Mouse (Mus musculus): Measurements from ENCODE around the gene Gm49336. TPM values are rescaled to one million over a fixed set of nuclear protein-coding genes. Genes with fewer than 3 reads are reported as not detected.

The Gm49336 gene
- 10 to 100 TPM; 44.8 to 48.8 TPM for total RNA-seq (2021)
- long read RNA-seq, experiment 1, transcript Gm49336-201 (15 exons, 3,913 nt): major isoform, 7 of 11 reads
- long read RNA-seq, experiment 1, partial matches to known transcripts: 0 of 11 reads
- long read RNA-seq, experiment 1, other reads (novel, unspliced or antisense): 3 of 11 reads
- long read RNA-seq, experiment 2, transcript Gm49336-201 (15 exons, 3,913 nt): major isoform, 25 of 35 reads
- long read RNA-seq, experiment 2, partial matches to known transcripts: 0 of 35 reads
- long read RNA-seq, experiment 2, other reads (novel, unspliced or antisense): 10 of 35 reads

DNA sequence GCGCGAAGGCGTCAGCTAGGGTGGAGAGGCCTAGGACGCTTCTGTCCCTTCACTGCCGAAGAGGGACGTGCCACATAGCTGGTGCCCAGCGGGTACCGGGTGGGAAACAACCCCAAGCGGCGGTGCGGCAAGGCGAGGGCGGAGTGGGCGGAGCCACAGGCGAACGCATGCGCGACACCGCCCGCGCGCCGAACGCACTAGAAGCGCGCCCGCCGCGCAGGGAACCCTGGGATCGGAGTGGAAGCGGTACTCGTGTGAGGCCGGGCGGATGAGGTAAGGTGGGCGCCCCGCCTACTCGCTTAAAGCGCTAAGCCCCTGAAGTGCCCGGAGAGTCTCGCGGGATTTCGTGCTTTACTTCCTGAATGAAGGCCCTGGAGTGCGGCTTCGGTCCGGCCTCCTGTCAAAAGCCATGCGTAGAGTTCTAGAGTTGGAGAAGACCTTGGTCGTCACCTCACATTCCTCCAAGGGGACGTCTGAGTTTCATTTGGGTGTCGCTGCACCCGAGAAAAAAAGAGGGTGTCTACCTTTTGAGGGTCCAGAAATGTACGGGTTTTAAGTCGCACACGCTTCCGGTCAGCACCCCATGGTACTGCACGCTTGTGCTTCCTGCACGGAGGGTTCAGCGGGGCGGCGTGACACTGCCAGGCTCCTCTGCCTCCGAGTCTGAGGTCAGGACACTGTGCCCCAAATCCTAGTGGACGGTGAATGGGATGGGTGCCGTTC lies at the start of gene Gm49336, which contains the start of gene Nupl1:
Gene Gm49336, minus strand, starts transcription at position 227 of the 723 bp plus-strand sequence.
Gene Nupl1, minus strand, starts transcription at position 151 of the 723 bp plus-strand sequence.
- DNase-seq (ENCODE audit: low spot score in 2 of 2): peak; percentile 89 to 94

DNA sequence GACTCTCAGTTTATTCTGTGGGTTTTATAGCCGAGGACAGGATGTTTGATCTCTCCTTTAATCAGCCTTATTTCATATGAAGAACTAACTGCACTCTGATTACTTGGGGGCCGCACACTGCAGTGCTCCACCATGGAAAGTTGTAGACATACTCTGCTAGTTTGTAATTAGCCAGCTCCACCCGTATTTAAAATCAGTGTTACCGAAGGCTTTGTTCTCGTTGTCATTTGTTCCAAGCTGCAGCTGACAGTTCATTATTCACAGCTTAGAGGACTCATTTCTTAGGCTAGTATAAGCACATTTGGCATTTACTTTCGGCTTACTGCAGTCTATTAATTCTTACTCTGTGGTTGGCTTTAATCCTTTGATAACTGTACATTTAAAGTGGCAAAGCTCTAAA lies 49.7 kb upstream of the Gm49336 start:
- no peak for DNase-seq (ENCODE audit: low spot score in 2 of 2)

DNA sequence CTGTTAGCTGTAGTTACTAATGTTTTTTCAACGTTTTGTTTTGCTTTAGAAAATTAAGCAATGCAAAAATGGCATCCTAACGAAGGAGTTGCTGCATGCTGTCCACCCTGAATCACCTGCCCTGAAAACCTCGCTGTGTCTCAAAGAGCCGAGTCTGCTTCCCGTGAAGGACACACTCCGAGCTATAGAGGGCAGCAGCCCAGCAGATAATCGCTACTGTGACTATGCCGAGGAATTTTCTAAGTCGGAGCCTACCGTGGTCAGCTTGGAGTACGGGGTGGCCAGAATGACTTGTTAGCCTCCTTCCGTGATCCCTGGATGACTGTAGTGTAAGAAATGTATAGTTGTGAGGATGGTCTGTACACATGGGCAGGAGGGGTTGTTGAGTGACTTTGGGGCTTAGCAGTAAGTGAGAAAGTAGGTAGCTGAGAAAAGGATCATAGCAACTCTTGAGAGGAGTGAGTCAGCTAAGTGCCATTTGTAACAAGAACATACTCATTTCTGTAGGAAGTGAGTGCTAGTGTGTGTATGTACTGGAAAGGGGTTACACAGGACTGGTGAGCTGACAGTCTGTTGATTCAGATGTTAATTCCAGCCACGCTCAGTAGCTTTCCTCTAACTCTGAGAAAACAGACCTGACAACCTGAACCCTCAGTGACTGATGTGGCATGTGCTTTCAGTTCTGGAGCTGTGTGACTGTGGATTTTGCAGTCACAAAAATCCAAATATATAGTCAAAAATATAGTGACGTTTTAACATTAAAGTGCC lies 49.1 kb upstream of the Gm49336 start:
- DNase-seq (ENCODE audit: low spot score in 2 of 2): no peak

DNA sequence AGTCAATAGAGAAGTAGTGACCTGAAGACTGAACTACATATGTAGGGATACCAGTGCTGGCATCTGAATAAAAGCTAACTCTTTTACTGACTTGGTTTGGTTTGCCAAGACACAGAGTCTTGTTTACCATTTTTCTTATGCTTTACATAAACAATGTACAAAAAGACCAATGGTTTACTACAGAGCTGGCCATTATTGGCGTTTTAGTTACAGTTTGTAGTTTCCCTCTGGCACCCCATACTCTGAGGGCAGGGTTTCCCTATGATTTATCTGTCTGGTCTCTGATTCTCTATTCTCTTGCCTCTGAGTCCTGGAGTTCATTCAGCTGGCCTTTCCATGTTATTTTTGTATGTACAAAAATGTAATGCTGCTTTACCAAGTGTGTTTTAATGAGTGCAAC lies 44.2 kb upstream of the Gm49336 start:
- DNase-seq (ENCODE audit: low spot score in 2 of 2): no peak

DNA sequence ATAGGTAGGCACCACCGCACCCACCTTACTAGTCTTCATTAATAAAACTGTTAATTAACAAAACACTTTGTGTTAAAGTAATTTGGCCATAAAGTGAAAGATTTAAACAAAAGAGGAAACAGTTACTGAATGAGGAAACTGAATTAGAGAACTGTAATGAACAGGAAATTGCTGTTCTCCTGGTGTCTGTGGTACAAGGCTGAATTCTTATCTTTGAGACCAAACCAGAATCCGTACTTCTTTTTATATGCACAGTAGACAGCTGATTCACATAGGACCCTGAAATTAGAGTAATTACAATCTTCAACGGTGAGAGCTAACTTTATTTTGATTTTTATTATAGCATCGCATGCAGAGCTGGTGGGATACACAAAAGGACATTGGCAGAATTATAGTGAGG lies 39.1 kb upstream of the Gm49336 start:
- DNase-seq (ENCODE audit: low spot score in 2 of 2): no peak

DNA sequence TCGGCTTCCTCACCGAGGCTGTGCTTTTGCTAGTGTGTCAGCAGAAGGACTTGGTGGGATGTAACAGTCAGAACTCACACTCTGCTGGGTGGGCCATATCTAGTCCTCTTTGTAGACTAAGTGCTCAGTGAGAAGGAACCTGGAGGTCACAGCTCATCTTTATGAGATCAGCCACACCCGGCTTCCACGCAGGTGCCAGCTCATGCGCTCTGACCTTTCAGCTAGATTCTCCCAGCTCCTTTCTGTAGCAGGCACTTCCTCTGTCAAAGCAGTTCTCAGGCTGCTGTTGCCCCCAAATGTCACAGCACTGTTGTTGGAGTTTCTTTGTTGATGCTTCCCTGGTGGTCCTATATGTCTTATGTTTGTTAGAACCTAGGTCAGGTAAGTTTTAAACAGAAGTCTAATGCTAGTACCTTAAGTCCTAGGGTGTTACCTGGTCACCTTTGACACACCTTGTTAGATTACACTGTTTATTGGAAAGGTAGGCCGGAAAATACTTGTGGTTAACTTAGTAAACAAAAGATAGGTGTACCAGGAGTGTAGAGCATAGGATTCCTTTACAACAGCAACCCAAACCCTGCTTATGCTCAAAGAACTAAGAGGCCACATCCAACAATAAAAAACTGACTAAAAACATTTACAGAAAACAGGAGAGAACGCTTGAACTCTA lies 35.0 kb upstream of the Gm49336 start:
- no peak for DNase-seq (ENCODE audit: low spot score in 2 of 2)

DNA sequence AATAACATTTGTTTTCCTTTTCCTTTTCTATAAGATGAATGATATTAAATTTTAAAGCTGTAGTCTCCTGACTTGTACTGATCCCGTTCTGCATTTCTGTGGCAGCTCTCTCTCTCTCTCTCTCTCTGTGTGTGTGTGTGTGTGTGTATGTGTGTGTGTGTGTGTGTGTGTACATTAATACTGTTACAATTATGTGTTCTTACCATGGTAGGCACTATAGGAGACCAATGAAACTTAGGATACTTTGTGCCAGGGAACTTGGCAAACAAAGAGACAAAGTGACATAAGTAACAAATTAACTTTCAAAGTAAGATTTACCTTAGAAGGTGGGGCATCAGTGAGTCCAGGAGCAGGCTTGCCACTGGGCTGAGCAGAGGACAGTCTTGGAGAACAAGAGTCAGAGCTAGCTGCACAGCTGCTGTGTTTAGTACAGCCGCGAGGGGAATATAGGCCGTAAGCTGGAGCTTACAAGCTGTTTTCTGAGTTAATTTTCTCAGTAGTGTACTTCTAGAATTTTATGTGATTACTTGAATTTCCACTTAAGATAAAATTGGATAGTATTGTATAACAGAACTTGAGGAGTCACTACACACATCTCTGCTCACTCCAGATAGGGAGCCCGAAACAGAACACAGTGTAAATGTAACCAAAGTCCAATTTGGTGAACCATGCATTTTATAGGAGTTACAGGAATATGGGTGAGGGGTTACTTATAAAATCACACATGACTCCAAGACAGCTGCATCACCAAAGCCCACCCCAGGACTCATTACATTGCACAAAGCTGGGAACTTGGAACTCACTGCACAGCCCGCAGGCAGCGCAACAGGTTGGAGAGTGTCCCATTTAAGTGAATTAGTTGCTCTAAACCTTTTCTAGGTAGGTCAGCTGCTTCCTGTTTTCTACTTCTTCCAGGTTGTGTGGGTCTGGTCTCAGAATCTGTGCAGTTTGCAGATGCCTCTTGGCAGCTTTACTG lies 24.3 kb upstream of the Gm49336 start:
- DNase-seq (ENCODE audit: low spot score in 2 of 2): no peak

DNA sequence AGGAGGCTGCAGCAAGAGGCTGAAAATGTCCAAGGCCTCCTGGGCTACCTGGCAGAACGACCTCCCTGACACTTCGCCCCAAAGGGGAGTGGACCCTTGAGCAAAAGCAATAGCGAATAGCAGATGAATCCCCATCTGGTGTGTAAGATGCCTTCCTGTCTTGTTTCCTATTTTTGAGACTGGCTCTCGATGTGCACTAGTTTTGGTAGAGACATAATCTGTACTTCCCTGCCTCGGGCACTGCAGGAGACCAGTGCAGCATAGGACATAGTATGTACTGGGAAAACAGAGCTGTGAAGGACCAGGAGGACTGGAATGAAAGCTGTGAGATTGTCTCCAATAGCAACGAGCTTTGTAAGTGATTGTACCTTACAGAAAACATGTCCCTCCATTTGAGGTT lies 22.0 kb upstream of the Gm49336 start:
- no peak for DNase-seq (ENCODE audit: low spot score in 2 of 2)

DNA sequence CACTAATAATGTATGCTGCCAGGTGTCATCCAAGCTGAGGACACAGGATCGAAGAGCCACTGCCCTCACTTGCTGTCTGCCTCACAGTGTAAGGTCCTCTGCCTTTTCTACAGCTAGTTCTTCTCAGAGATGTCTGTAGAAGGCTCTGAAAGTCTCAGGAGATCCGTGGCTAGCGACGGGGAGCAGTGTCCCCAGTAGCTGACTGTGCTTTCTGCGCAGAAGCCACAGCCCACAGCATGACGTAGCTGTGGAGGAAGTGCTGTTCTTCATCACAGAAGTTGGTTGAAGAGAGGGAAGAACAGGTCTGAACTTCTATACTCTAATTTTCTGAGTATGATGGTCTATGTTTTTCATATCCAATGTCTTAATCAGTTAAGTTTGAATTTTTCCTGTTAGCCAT lies 18.0 kb upstream of the Gm49336 start:
- DNase-seq (ENCODE audit: low spot score in 2 of 2): no peak

DNA sequence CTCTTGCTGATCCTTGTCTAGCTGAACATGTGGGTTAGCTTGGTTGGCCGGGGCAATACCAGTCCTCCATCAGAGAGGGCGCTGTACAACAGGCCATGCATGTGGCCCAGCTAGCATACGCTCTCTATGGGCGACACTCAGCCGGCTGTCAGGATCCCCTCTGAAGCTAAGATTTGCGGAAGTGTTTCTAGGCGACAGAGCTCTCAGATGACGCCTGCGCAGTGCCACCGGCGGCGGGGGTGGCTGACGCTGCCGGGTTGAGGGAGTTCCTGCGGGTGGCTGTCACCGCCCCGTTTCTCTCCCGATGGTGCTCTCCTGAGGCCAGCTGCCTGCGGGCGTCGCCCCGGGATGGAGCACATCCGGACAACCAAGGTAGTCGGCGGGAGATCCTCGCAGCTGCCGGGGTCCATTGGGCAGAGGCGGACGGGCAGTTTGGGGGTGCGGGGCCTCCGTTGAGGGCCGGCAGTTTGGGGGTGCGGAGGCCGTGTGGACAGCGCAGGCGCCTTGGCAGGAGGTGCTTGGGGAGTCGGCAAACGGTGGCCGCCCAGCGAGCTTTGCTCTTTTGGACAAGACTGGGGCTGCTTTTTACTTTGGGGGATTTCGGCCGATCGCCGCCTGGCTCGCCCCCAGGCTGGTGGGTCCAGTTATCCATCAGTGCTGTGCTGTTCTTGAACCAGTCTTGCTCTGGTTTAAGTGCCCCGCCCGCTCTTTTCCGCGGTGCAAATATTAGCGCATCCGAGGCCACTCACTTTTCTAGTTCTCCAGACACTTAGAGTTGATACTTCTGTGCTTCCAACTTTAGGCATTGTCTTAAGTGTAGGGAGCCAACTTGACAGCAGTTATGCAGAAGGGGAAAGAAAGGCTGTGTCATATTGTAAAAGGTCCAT lies 13.9 kb upstream of the Gm49336 start, which contains the start of gene Mtmr6:
Gene Mtmr6, plus strand, starts transcription at position 239 of the 887 bp plus-strand sequence.
- DNase-seq (ENCODE audit: low spot score in 2 of 2): peak; percentile 69 to 85

DNA sequence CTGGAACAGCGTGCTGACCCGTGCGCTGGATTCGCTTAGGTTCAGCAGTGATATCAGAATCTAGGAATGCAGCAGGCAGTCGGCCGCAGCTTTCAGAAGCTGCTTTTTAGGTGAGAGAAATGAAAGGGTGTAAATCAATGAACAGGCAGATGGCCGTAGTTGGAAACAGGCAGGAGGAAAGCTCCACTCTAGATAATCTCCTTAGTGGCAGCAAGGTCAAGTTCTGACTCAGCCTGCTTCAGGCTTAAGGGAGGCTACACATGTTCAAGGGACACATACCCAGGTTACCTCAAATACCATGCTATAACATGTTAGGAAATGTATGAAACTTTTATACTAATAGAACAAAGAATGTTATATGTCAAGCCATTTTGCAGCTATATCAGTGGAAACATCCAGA lies 11.0 kb upstream of the Gm49336 start:
- DNase-seq (ENCODE audit: low spot score in 2 of 2): no peak

DNA sequence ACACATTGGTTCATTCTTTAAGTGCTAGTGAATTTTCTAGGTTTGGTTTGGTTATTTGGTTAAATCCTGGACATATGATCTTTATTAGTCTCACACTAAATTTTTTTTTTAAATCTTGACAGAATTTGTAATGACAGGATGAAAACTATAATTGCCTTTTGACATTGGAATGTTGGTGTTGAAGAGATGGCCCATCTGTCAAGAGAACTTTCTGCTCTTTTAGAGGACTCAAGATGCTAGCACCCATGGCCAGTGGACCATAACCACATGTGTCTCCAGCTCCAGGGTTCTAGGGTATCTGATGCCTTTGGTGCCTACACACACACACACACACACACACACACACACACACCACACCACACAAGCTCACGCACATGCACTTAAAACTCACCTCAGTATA lies 6.5 kb upstream of the Gm49336 start:
- no peak for DNase-seq (ENCODE audit: low spot score in 2 of 2)

DNA sequence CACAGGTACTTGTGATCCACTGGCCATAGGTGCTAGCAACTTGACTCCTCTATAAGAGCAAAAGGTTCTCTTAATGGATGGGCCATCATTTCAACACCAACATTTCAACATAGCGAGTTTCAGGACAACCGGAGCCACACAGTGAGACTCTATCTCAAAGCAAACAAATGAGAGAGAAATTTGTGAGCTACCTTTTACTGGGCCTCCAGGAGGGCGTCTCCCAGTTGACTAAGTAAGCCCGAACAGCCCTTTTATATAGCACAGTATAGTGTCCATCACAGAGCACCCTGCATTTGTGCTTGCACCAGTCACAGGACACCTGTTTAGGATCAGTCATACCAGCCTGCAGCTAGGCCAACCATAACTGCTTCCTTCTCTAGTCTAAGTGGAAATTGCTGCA lies 5.8 kb upstream of the Gm49336 start:
- no peak for DNase-seq (ENCODE audit: low spot score in 2 of 2)

DNA sequence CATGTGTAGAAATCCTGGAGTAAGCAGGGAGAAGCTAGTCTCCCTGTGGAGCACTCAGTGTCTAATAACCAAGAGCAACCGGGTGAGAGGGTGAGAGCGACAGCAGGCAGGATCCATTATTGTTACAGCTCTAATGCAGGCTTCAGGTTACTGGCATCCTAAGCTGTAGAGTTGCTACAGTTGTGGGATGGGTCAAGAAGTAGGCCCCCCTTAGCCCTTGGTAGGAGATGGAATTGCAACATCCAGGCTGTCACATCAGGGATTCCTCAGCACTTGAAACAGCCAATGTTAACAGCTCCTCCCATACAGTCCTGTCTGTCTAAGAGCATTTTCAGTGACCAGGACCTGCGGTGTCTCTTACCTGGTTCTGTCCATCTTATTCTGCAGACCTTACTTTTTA lies 5.0 kb upstream of the Gm49336 start:
- no peak for DNase-seq (ENCODE audit: low spot score in 2 of 2)

DNA sequence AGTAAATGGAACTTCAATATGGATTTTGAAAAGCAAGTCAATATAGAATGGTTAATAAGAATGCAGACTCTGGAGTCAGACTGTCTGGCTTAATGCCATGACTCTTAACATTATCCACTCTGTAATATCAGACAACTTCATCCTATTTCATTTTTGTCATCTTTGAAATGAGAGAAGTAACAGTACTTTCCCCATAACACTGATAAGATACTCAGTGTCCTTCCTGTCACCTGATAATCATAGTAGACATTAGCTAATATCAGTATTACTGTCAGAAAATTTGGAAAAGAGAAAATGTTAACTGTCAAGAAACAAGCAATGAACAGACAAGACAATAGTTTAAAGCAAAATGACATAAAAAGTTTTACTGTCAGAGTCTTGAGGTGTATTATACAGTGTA lies 3.5 kb upstream of the Gm49336 start:
- no peak for DNase-seq (ENCODE audit: low spot score in 2 of 2)

DNA sequence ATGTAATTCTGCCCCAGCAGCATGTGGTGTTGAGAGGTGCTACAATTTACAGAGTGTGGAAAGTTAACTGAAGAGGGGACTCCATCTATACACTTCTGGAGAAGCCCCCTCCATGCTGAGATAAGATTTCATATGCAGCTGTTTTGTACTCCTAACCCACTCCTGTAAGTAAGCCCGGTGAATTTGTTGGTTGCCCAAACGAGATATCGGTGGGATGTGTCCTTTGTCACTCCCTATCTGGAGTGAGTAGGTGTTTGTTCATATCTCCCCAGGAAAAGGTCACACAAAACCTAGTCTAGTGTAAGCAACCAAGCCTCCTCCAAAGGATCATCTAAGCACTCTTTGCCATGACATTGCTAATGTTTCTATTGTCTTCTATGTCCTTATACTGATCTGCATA lies 2.2 kb upstream of the Gm49336 start:
- DNase-seq (ENCODE audit: low spot score in 2 of 2): no peak

DNA sequence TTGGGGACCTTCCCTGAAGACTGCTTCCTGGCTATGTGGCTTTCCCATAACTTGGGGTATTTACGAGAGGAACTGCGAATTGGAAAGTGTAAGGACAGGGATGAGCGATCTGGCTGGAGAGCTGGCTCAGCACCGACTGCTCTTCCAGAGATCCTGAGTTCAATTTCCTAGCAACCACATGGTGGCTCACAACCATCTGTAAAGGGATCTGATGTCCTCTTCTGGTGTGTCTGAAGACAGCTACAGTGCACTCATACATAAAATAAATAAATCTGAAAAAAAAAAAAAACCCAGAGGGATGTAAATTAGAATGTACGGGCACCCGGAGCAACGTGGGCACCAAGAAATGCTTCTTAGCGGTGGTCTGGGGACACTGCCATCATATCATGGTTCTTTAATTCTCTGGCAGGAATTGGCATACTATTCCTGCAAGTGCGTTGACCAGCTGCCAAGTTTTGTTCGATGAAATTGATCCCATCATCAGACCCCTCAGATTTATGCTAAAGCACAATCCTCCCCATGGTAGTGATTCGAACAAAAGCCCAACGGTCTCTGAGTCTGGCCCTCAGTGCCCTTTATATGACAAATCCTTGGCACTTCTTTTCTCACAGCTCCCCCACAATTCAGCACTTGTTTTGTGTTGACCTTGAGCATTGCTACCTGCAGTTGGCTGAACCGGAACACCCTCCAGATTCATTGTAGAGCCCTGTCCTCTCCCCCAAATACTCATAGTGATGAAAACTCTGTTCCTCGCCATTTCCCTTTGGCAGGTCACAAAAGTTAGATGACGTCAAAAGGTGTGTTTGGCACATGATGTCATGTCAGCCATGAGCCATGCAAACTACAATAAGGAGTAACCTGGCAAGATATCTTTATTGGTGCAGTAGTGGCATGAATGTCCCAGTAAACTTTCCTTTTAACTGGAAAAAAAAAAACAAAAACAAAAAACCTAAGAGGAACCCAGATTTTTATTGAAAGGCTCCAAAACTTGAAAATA lies 995 bp upstream of the Gm49336 start:
- no peak for DNase-seq (ENCODE audit: low spot score in 2 of 2)

DNA sequence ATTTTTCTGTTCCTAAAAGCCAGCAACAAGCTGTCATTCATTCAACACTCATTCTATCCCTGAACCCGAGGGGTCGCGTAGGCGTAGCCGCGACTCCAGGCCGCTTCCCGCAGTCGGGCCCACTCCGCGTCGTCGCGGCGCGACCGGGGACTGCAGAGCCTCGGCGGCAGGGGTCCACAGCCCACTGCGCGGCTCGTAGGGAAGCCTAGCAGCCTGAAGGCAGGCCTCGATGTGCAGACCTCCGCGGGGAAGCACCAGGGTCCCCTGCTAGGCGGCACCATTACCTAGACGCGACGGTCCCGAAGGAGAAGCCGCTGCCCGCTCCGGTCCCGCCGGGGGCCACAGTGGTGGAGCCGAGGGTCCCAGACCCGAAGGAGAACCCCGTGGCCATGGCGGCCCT lies 428 bp downstream of the Gm49336 start:
- no peak for DNase-seq (ENCODE audit: low spot score in 2 of 2)
